Mouse (Mus musculus) liver, embryonic 18 days (tissue): ENCODE measurements around the gene Rfx8. TPM values are rescaled to one million over a fixed set of nuclear protein-coding genes. Genes with fewer than 3 reads are reported as not detected.

Experiments
- polyA plus RNA-seq: library from polyadenylated mRNA; depleted of rRNA; stranded (reverse); fragments of >200 nt; gene quantifications from 2 replicates; pipeline ENCODE4 v1.2.3, GENCODE M21; 2012; rRNA removed

Gene Rfx8
- polyA plus RNA-seq = 0.02 and 0.06 TPM in 2 replicates

DNA sequence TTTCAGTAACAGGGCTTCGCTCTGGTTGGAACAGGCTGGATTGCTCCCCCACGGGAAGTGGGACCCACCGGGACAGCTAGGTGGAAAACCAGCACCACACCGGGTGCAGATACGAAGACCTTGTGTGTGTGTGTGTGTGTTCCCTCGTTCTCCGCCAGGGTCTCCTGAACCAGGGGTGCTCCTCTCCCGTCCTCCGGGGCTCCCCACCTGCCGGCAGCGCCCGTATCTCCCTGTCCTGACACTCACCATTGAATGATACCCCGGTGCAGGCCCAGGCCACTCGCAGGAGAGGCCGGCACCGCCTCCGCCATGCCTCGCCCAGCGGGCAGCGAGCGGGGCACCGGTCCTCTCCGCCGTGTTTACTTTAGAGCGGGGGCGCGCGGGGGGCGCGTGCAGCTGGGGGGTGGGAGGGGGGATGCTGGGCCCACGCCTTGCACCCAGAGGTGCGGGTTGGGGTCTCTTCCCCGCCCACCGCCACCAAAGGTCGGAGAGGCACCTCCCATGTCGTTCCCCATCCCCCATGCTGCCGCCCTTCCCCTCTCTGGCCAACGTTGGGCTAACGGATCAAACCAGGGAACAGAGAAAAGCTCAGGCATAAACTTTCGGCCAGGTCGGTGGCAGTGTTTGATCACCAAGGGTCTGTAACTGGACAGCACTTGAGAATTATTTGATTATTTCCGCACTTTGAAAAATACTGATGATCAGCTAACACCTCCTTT lies at the start of gene Rfx8:
Gene Rfx8 (minus strand): TSS at position 366 of the 719 bp plus-strand sequence.

DNA sequence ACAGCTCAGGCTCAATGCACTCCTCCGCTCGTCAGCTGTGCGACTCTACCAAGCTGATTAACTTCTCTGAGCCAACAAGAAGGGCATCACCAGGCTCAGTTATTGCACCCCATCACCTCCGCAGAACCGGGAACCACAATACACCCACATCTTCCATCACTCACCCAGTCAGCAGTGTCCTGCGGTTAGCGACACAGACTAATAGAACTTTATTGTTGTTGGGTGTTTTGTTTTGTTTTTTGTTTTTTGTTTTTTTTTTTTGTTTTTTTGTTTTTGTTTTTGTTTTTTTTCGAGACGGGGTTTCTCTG lies 69.6 kb downstream of the Rfx8 start, which contains the start of gene Creg2:
Gene Creg2 (minus strand): TSS at position 234 of the 308 bp plus-strand sequence.

Other genes starting within 250 kb of the Rfx8 start
- gene Tbc1d8, start 242.2 kb downstream of the Rfx8 start, polyA plus RNA-seq = 12.1 and 18.0 TPM in 2 replicates
- gene Cnot11, start 186.0 kb downstream of the Rfx8 start, polyA plus RNA-seq = 5.9 and 6.2 TPM in 2 replicates
- gene Rnf149, start 143.6 kb downstream of the Rfx8 start, polyA plus RNA-seq = 23.7 and 23.8 TPM in 2 replicates
- under 0.01 TPM in 2 replicates for gene Creg2, start 69.5 kb downstream of the Rfx8 start, polyA plus RNA-seq
- not detected in 2 replicates for gene Gm3646, start 84.3 kb upstream of the Rfx8 start, polyA plus RNA-seq
- 16.8 and 19.5 TPM in 2 replicates for gene Map4k4, start 179.9 kb upstream of the Rfx8 start, polyA plus RNA-seq